8 mouse cellular contexts compared by ENCODE assay signal in the genomic region with DNA sequence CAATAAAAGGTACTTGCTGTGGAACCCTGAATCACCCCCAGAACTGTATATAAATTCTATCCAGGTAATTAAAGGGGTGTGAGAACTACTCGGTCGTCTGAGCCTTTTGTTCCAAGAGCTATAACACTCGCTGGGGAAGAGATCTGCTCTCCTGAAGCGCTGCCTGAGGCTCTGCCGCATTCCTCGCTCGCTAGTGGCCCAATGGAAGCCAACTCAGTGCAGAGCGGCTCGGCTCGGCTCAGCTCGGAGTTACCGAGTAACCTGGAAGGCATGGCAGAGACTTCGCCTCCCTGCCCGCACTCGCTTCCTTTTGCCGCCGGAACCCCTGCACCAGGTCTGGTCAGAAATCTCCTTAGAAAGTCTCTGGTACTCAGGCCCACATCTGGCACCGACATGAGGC. TPM values are rescaled to one million over a fixed set of nuclear protein-coding genes. Genes with fewer than 3 reads are reported as not detected.
DNase-seq lines count a peak whose midpoint lies in the region; ATAC-seq and TF ChIP-seq lines count a peak whose summit lies in the region.

No protein-coding gene starts in this region.

- DNase-seq in ES-CJ7 (ENCODE audit: low read depth, low spot score) = peak; percentile 52
- peak; percentile 36 for DNase-seq in embryo, embryonic 9.5 days (ENCODE audit: extremely low spot score)
- peak; percentile 42 for DNase-seq in kidney, adult 11 months
- DNase-seq in left cerebral cortex, postnatal 14 days (ENCODE audit: low spot score in 2 of 2) = no peak
- DNase-seq in cerebellum, adult 2 months = no peak
- DNase-seq in gastrocnemius, adult 8-10 months (ENCODE audit: low spot score in 2 of 2) = no peak
- no peak for DNase-seq in layer of hippocampus, adult 2 months (ENCODE audit: low spot score in 2 of 2)

- WGBS in cerebellum, adult 2 months = 24% methylated on average over 18 of the region's 18 CpGs

- H3K4me3 ChIP-seq in cerebellum, adult 2 months (replicated peaks; ENCODE audit: insufficient read depth, low read depth, low read length) = no peak overlapping the region
- H3K4me3 ChIP-seq in layer of hippocampus, adult 2 months = no peak overlapping the region

- no peaks in the 10 kb centered on the region for H3K27me3 ChIP-seq in cerebellum, adult 2 months (ENCODE audit: control insufficient read depth, insufficient read depth, low read length)

- H3K4me1 ChIP-seq in cerebellum, adult 2 months (ENCODE audit: control insufficient read depth, insufficient read depth, low read length) = no peaks in the 10 kb centered on the region

- 0 out of 2 replicates have a peak, but pooled peaks have one; percentile 17 for ATAC-seq in megakaryocyte progenitor cell, adult 5-6 weeks (replicated peaks; ENCODE audit: poor library complexity)

- no peak for TF ChIP-seq CTCF in cerebellum, adult 2 months (IDR thresholded peaks at IDR 0.05; ENCODE audit: borderline replicate concordance, insufficient read depth, low read depth, low read length)
- no peak for TF ChIP-seq CTCF in layer of hippocampus, adult 2 months (conservative IDR thresholded peaks at IDR 0.05)

- intact Hi-C loops in left cerebral cortex, postnatal 14 days (cut with DNase I) = no loop called here

- TF ChIP-seq POLR2A in cerebellum, adult 2 months (IDR thresholded peaks at IDR 0.05; ENCODE audit: borderline replicate concordance, insufficient read depth, low read length) = no peak

- no peak overlapping the region for H3K27ac ChIP-seq in cerebellum, adult 2 months (ENCODE audit: insufficient read depth, low read length)
- H3K27ac ChIP-seq in layer of hippocampus, adult 2 months = no peak overlapping the region

RNA-seq across cellular contexts. Expression of a gene that starts 36.5 kb away (rescaled TPM):
- 5.4 and 8.4 TPM in 2 replicates for total RNA-seq in megakaryocyte progenitor cell, adult 5-6 weeks (2015)
- 8.5 and 11.3 TPM in 2 replicates for total RNA-seq in megakaryocyte progenitor cell, adult 5-6 weeks (2017)
- 10 to 100 TPM; 24.1 to 25.7 TPM for total RNA-seq in left cerebral cortex, postnatal 14 days (2021)
- 22.4 and 22.7 TPM in 2 replicates for polyA plus RNA-seq in cerebellum, adult 2 months (2012; rRNA removed)
- 1 to 10 TPM; 6.8 to 7.8 (median 7.4) TPM for total RNA-seq in gastrocnemius, adult 8-10 months (2022)
- 10 to 100 TPM; 21.8 to 22.5 TPM for total RNA-seq in layer of hippocampus, adult 2 months (2021)

RNA-seq across cellular contexts. Expression of a gene that starts 56.7 kb away (rescaled TPM):
- 61.1 and 63.4 TPM in 2 replicates for total RNA-seq in megakaryocyte progenitor cell, adult 5-6 weeks (2015)
- 38.1 and 44.6 TPM in 2 replicates for total RNA-seq in megakaryocyte progenitor cell, adult 5-6 weeks (2017)
- total RNA-seq in left cerebral cortex, postnatal 14 days (2021) = 10 to 100 TPM; 37.8 to 45.7 TPM
- polyA plus RNA-seq in cerebellum, adult 2 months (2012; rRNA removed) = 33.3 and 36.1 TPM in 2 replicates
- total RNA-seq in gastrocnemius, adult 8-10 months (2022) = 10 to 100 TPM; 33.5 to 36.0 (median 34.1) TPM
- 10 to 100 TPM; 20.1 to 26.6 TPM for total RNA-seq in layer of hippocampus, adult 2 months (2021)

Comparison
In these comparisons a context has a peak if more than half of its experiments do, and no peak if none do; other contexts are left out.
1. DNase-seq: peak in ES-CJ7 (single experiment), embryo, embryonic 9.5 days (single experiment) and kidney, adult 11 months (single experiment); none in left cerebral cortex, postnatal 14 days (0 of 2), cerebellum, adult 2 months (0 of 2), gastrocnemius, adult 8-10 months (0 of 2) and layer of hippocampus, adult 2 months (0 of 2).